Mouse (Mus musculus) kidney, adult 2 months (tissue): ENCODE results near the gene Hist1h1b.

Source experiments
- CTCF ChIP-seq: fragments of 200-500 bp; conservative IDR thresholded peaks from 2 replicates; pipeline ENCODE4 v1.5.1; 2011; ENCODE audit warnings: low read depth, mild to moderate bottlenecking, control low read depth, low read length, moderate library complexity, mixed read lengths; ENCODE audit not compliant: insufficient read depth, insufficient read length
- POLR2A ChIP-seq: fragments of 200-500 bp; IDR thresholded peaks from one replicate; pipeline ENCODE4 v1.6.1; 2011; ENCODE audit warnings: low read depth, low read length, control low read depth

DNA sequence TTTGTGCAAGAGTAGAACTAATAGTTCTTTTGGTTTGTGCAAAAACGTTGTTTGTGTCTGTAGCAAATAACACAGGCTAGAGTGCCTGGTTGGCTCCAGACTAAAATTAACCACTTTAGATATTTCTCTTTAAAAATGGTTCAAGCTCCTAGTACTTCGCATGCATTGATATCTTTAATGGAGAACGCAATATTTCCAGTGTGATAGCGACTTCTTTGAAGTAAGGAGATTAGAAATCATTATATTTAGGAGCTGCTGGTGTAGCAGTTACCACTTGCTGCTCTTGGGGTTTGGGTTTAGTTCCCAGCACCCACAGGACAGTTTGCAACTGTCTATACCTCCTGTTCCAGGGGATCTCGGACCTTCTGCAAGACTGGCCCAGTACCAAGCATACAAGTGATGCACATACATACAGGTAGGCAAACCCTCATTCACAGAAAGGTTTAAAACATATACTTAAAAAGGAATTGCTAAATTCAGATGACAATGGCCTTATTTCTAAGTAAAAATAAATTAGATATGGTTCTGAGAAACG lies 663 bp upstream of the Hist1h1b start:
- TF ChIP-seq CTCF (no peak), POLR2A (no peak)
